Mouse (Mus musculus) heart, embryonic 11.5 days (tissue): ENCODE data around the gene Lrrc66. TPM values are rescaled to one million over a fixed set of nuclear protein-coding genes. Genes with fewer than 3 reads are reported as not detected.
A peak's percentile ranks its signal among the peaks of the same experiment; 100 is the strongest.

Experiments
- ATAC-seq: fragments of 200-750 bp; cut with Nextera tagmentation; replicated peaks from 2 replicates; pipeline ENCODE4 v1.8.0; 2017; ENCODE audit warnings: moderate library complexity; ENCODE audit not compliant: insufficient number of reproducible peaks, low FRiP score, low TSS enrichment
- H3K27ac ChIP-seq: fragments of 300-500 bp; sonication (generic); 2 replicates; pipeline ENCODE4 v1.5.1; 2014; ENCODE audit warnings: mild to moderate bottlenecking, low read depth, low read length
- H3K27me3 ChIP-seq: fragments of 300-500 bp; sonication (generic); 2 replicates; pipeline ENCODE4 v1.6.1; 2014; ENCODE audit warnings: mild to moderate bottlenecking, low read length, mixed read lengths; ENCODE audit not compliant: control insufficient read depth, insufficient read depth
- H3K36me3 ChIP-seq: fragments of 300-500 bp; sonication (generic); 2 replicates; pipeline ENCODE4 v1.6.1; 2014; ENCODE audit warnings: mild to moderate bottlenecking, low read length, moderate library complexity, mixed read lengths; ENCODE audit not compliant: control insufficient read depth, insufficient read depth
- H3K4me1 ChIP-seq: fragments of 300-500 bp; sonication (generic); 2 replicates; pipeline ENCODE4 v1.6.1; 2014; ENCODE audit warnings: low read length; ENCODE audit not compliant: control insufficient read depth, insufficient read depth
- H3K4me2 ChIP-seq: fragments of 300-500 bp; sonication (generic); 2 replicates; pipeline ENCODE4 v1.6.1; 2014; ENCODE audit warnings: mild to moderate bottlenecking, moderate library complexity
- H3K4me3 ChIP-seq: fragments of 300-500 bp; sonication (generic); 2 replicates; pipeline ENCODE4 v1.5.1; 2014; ENCODE audit warnings: low read depth, low read length
- H3K9ac ChIP-seq: fragments of 300-500 bp; sonication (generic); 2 replicates; pipeline ENCODE4 v1.6.1; 2014; ENCODE audit warnings: mild to moderate bottlenecking, low read depth, low read length, moderate library complexity
- H3K9me3 ChIP-seq: fragments of 300-500 bp; sonication (generic); replicated peaks from 2 replicates; pipeline ENCODE4 v1.6.1; 2016; ENCODE audit warnings: low read length; ENCODE audit not compliant: control insufficient read depth
- WGBS: fragments of 180-500 bp; shearing (Covaris S2); extraction: QIAGEN DNeasy Blood & Tissue Kit; methylation state at CpG from one replicate; pipeline ENCODE4 v1.1.7; 2014; ENCODE audit not compliant: insufficient replicate concordance; 5-methylcytosine and 5-hydroxymethylcytosine counted together
- polyA plus RNA-seq: library from polyadenylated mRNA; unstranded; fragments of >200 nt; fragmentation: Nextera tagmentation; extraction: Ambion mirVana; gene quantifications from 2 replicates; pipeline ENCODE4 v1.2.1, GENCODE M21; 2014

The Lrrc66 gene
- polyA plus RNA-seq, 1 experiment from 2014 or later, result not detected

DNA sequence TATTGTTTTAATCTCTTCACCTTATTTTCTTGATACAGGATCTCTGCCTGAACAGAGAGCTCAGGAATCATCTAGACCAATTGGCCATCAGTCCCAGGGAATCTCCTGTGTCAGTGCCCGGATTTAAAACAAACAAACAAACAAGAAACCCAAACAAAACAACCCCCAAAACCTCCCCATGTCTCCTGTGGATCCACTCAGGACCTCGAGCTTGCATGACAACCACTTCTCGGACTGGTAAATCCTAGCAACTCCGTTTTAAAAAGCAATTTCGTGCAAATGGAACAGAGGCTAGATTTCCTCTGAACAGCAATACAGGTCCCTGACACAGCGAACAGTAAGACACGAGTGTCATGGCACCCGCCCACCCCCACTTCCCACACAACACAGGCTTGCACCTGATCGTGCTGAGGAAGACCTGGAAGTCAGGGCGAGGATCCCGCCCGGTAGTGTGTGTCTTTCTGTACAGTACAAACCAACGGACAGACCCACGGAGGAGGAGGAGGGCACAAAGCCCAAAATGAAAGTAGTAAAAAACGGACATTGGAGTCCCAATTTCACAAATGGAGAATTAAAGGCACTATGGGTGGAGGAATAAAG lies 18.1 kb upstream of the Lrrc66 start:
- no peak overlapping the region for H3K27ac ChIP-seq
- no peaks in the 10 kb centered on the region for H3K36me3 ChIP-seq
- peak overlapping the region; percentile 60 for H3K4me3 ChIP-seq
- H3K4me1 ChIP-seq, result peaks cover 11% of the 10 kb centered on the region
- H3K9ac ChIP-seq, result peak overlapping the region; percentile 46
- H3K9me3 ChIP-seq, result no peaks in the 10 kb centered on the region
- ATAC-seq, result no peak
- H3K27me3 ChIP-seq, result peaks cover 60% of the 10 kb centered on the region
- 2% methylated on average over 15 of the region's 15 CpGs for WGBS
- peak overlapping the region; percentile 99 for H3K4me2 ChIP-seq

DNA sequence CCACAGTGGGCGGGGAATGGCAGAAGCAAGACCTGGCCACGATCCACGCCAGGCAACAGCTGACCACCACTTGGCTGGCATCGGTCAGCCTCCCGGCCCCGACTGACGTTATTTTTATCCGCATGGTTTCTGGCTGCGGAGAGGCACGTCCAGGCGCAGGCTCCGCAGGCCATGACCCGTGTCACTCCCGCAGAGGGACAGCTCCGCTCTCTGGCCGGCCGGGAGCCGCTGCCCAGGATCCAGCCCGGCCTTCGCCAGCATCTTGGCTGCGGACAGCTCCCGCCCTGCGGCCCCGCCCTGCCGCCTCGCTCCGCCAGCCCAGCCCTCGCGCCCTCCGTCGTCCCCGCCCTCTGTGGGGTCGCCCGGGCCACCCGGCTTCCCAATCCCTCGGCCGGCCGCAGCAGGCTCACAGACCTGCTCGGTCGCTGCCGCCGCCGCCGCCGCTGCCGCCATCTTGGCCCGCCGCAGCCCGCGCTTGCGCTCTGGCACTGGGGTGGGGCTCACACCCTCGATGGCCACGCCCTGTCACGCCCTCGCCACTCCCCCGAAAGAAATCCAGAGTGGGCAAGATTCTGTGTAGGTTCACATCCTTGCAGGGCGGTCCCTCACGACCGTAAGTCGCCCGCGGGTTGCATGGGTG lies 15.1 kb upstream of the Lrrc66 start, which contains the start of gene Sgcb:
Gene Sgcb, minus strand, starts transcription at position 530 of the 640 bp plus-strand sequence.
- ATAC-seq, result peak; percentile 80
- H3K9ac ChIP-seq, result peak within 1 kb of the TSS; percentile 77
- WGBS, result under 1% methylated on average over 56 of the region's 62 CpGs
- H3K27me3 ChIP-seq, result peaks cover 46% of the 10 kb centered on the region
- H3K4me2 ChIP-seq, result peak within 1 kb of the TSS; percentile 82
- H3K4me3 ChIP-seq, result peak within 1 kb of the TSS; percentile 78
- no peaks in the 10 kb centered on the region for H3K36me3 ChIP-seq
- H3K4me1 ChIP-seq, result peaks cover 11% of the 10 kb centered on the region
- no peaks in the 10 kb centered on the region for H3K9me3 ChIP-seq
- H3K27ac ChIP-seq, result 0 out of 2 replicates have a peak within 1 kb of the TSS, but pooled peaks have one; percentile 46

DNA sequence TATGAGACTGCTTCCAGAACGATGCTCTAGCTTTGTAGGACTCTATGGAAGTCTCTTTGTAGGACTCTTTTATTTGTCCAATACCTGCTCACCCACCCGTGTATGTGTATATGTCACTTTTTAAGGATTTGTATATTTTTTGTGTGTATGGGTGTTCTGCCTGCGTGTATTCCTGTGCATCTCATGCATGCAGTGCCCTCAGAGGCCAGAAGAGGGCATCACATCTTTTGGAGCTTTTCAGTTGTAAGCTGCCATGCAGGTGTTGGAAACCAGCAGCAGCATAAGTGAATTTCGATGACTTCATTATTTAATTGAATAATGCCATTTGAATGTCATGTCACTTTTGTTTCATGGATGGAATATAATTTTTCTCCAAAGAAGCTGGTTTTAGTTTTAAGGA lies 9.8 kb upstream of the Lrrc66 start:
- Histone ChIP-seq H3K27ac (no peak overlapping the region), H3K9ac (no peak overlapping the region), H3K27me3 (no peaks in the 10 kb centered on the region; the same call in 1 of the 2 replicates), H3K4me3 (no peak overlapping the region), H3K36me3 (0 out of 2 replicates have a peak, but pooled peaks cover 3% of the 10 kb centered on the region), H3K4me1 (0 out of 2 replicates have a peak, but pooled peaks cover 2% of the 10 kb centered on the region), H3K9me3 (no peaks in the 10 kb centered on the region), H3K4me2 (no peak overlapping the region)
- ATAC-seq, result no peak
- WGBS, result 78% methylated on average over 4 of the region's 4 CpGs

DNA sequence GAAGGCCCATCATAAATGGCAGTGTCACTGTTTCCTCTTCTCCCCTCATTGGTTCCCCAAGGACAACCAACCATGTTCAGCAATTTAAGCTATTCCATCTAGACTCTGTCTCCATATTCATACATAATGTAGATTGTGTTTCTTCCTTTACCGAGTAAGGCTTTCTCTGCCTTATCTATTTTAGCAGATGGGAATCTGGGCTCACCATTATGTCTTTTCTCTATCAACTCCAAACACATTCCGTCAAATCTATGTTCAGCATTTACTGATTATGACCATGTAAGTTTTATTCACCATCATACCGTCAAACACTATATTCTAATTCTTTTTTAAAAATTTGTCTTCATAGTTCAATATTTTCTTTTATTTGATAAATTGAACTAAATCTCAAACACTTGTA lies 8.7 kb upstream of the Lrrc66 start:
- 81% methylated on average over 3 of the region's 3 CpGs for WGBS
- peaks cover 3% of the 10 kb centered on the region; the same call in 1 of the 2 replicates for H3K36me3 ChIP-seq

DNA sequence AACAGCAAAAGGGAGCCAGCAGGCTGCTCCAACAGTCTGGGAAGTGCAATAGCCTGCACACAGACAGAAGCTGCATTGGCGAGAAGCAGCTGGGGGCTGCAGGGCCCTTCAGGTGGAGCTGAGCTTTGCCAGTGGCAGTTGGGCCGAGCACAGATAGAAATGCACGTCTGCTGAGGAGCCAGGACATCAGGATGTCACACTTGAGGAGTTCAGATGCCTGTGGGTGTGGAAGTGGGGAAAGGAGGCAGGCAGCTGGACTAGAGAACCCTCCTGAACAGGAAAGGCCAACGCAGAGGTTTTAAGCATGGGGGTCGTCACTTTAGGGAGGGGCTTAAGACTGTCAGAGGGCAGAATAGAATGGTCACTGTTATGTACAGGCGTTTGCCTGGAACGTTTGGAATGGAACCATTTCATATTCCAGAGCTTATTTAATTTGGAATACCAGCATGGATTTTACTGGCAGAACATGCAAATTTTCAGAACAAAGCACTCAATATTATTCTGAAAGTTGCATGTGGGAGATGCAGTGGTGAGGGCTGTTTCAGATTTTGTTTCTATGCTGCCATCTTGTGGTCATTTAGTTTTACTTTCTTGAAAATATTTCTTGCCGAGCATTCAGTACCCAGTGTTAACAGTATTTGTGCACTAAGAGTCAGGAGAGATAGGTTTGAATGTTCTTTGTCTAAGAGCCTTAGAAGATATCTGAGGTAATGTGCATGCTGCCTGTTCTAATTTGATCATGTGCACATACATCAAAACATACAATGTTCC lies 5.2 kb upstream of the Lrrc66 start:
- 40% methylated on average over 8 of the region's 8 CpGs for WGBS
- ATAC-seq, result no peak
- Histone ChIP-seq H3K4me3 (no peak overlapping the region), H3K4me1 (0 out of 2 replicates have a peak, but pooled peaks cover 2% of the 10 kb centered on the region), H3K36me3 (peaks cover 10% of the 10 kb centered on the region), H3K4me2 (no peak overlapping the region; the same call in 1 of the 2 replicates), H3K27me3 (no peaks in the 10 kb centered on the region), H3K9me3 (no peaks in the 10 kb centered on the region; the same call in 1 of the 2 replicates), H3K27ac (no peak overlapping the region), H3K9ac (0 out of 2 replicates have a peak overlapping the region, but pooled peaks have one; percentile 16)

More for the DNA sequence above, 8.7 kb upstream of the Lrrc66 start:
- no peak overlapping the region for H3K4me2 ChIP-seq
- H3K27ac ChIP-seq, result no peak overlapping the region
- no peak overlapping the region for H3K4me3 ChIP-seq
- no peak overlapping the region for H3K9ac ChIP-seq
- 0 out of 2 replicates have a peak, but pooled peaks cover 2% of the 10 kb centered on the region for H3K4me1 ChIP-seq
- no peaks in the 10 kb centered on the region for H3K9me3 ChIP-seq
- ATAC-seq, result no peak
- no peaks in the 10 kb centered on the region; the same call in 1 of the 2 replicates for H3K27me3 ChIP-seq

DNA sequence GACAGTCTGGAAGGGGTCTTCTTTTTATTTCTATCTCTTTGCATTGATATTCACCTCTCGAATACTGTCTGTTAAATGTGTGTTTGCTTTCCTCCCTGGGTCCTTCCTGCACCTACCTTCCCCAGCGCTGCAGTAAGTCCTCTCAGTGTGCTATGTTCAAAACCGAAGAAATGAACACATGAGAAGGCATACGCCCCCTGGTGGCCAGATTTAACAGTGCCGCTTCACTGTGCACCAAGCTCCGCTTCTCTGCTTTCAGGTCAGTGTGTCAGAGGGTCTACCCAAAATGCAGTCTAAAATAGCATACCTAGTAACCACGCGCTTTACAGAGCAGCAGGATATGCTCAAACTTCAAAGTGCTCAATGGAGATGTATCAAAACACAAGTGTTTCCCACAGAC lies 815 bp upstream of the Lrrc66 start:
- 54% methylated on average over 8 of the region's 8 CpGs for WGBS

DNA sequence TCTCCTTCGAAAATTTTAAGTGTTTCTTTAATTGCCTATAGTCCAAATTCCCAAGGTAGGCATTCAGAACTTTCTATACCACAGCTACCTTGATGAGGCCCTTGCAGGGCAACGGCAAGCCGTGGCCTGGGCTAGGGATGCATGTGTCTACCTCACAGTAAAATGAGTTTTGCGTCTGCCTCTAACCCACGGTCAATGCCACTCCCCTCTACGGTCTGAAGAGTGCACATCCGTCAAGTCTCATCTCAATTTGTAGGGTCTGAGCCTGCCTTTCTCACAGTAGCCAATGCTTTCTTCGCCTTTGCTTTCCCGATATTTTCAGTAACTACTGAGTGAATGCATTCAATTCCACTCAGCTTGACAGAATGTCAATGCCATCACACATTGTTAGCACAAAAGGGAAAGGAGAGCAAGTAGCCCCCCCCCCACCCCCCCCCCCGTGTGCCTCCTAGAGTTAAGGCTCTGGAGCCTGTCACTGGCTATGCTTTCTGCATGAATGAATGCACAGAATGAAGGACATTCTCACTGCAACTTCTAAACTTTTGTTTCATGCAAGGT lies 1.2 kb downstream of the Lrrc66 start:
- no peak overlapping the region for H3K4me3 ChIP-seq
- no peak overlapping the region for H3K9ac ChIP-seq
- no peaks in the 10 kb centered on the region for H3K27me3 ChIP-seq
- H3K4me2 ChIP-seq, result no peak overlapping the region
- H3K27ac ChIP-seq, result no peak overlapping the region
- no peaks in the 10 kb centered on the region; the same call in 1 of the 2 replicates for H3K9me3 ChIP-seq
- 74% methylated on average over 10 of the region's 10 CpGs for WGBS
- no peak for ATAC-seq
- H3K36me3 ChIP-seq, result peaks cover 7% of the 10 kb centered on the region; the same call in 1 of the 2 replicates
- H3K4me1 ChIP-seq, result peaks cover 3% of the 10 kb centered on the region; the same call in 1 of the 2 replicates

More for the DNA sequence above, 815 bp upstream of the Lrrc66 start:
- Histone ChIP-seq H3K4me1 (peaks cover 6% of the 10 kb centered on the region; the same call in 1 of the 2 replicates), H3K9me3 (no peaks in the 10 kb centered on the region; the same call in 1 of the 2 replicates), H3K27ac (no peak overlapping the region), H3K36me3 (peaks cover 7% of the 10 kb centered on the region), H3K9ac (no peak overlapping the region), H3K27me3 (no peaks in the 10 kb centered on the region), H3K4me3 (no peak overlapping the region), H3K4me2 (no peak overlapping the region)
- ATAC-seq, result no peak

DNA sequence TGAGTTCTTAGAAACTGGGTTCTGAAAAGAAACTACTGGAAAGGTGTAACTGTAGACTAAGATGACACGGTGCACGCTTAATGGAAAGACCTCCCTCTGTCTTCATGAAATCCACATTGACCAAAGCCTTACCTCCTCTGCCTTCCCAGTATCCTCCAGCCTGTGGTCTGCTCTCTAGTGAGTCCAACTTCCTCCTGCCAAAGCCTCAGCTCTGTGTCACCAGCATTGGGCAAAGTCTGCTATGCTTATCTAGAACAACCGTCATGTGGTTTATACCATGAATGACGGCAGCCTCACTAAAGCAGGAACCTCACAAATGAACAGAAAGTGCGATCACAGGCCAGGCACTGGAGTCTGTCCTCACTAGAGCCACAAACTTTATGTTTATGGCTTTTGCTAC lies 2.2 kb downstream of the Lrrc66 start:
- H3K27ac ChIP-seq, result no peak overlapping the region
- H3K9ac ChIP-seq, result no peak overlapping the region
- H3K4me2 ChIP-seq, result no peak overlapping the region
- no peak for ATAC-seq
- peaks cover 3% of the 10 kb centered on the region; the same call in 1 of the 2 replicates for H3K4me1 ChIP-seq
- no peak overlapping the region for H3K4me3 ChIP-seq
- peaks cover 5% of the 10 kb centered on the region; the same call in 1 of the 2 replicates for H3K36me3 ChIP-seq
- no peaks in the 10 kb centered on the region; the same call in 1 of the 2 replicates for H3K9me3 ChIP-seq
- WGBS, result 52% methylated on average over 5 of the region's 5 CpGs
- no peaks in the 10 kb centered on the region for H3K27me3 ChIP-seq
